Mouse (Mus musculus): Measurements from ENCODE around the gene Cep41. TPM values are rescaled to one million over a fixed set of nuclear protein-coding genes. Genes with fewer than 3 reads are reported as not detected.

Cep41 gene
- total RNA-seq, 2 experiments from 2014 or later = 2.0 to 3.5 TPM

DNA sequence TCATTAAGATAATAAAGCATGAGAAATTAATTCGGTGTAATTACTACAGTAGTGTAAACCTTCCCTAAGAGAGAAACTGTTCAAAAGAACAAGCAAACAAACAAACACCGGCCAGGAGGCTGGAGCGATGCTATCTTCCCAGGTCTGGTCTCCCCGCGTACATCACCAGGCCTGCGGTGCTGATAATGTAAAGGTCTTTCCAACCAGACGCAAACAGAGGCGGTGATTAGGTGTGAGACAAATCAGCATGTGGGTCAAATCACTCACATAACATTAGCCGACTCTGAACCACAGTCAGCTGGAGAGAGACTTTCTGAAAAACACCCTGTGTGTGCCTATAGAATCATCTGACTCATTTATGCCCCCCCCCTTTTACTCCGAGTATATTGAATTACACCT lies 17.8 kb upstream of the Cep41 start:
- no peak for ATAC-seq (ENCODE audit: poor library complexity, severe bottlenecking)

DNA sequence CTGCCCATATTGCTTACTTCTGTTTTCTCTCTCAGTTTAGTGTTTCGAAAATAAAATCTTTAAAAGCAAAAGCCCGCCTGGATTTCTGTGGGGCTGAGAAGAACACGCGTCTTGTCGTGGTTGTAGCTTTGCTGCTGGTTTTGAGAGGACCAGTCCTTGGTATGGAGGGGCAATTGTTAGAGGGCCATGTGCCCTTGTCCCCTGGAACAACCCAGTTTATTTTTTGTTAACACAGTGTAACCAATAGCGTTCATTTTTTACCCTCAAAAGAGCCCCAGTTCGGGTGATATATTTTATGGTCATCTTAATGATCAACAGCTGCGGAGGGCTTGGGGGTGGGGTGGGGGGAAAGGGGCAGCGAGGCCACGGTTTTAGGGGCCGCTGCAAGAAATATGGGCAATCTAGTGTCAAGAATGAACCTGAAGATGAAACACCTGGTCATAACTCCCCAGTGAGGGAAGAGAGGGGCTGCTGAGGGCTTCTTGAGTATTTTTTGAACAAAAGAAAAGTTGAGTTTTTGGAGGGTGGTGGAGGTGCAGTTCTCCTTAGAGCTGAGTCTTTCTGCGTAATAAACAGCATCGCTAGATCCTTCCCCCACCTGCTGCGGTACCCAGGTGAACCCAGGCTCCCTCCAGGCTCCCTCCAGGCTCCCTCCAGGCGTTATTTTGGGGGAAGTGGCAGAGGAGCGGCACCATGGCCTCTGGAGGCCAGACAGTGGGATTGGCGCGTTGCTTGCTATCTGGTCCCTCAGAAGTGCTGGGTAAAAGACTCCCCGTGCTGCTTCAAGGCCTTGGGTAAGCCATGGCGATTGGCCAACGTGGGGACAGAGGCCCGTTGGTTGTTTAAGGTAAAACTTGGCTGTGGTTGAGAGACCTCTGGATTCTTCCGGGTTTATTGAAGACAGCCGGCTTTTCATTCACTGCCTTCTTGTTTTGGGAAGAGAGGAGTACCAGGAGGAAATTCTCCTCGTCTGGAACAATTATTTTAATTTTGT lies 17.1 kb upstream of the Cep41 start:
- no peak for ATAC-seq (ENCODE audit: poor library complexity, severe bottlenecking)

DNA sequence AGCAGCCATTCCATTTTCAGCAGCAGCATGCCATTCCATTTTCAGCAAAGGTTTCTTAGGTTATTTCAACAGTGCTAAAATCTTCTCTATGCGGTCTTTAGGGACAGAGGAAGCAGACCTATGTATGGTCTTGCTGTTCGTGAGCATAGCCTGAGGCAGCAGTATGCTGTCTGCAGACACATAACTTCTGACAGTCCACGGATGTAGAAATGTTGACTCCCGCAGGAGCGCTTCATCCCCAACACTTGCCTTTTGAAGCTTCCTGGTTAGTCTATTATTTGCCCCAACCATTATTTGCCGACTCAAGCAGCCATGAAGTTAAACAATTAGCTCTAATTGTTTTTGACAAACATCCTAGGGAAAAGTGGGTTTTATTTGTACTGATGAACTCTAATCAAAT lies 15.6 kb upstream of the Cep41 start:
- ATAC-seq (ENCODE audit: poor library complexity, severe bottlenecking) = no peak

DNA sequence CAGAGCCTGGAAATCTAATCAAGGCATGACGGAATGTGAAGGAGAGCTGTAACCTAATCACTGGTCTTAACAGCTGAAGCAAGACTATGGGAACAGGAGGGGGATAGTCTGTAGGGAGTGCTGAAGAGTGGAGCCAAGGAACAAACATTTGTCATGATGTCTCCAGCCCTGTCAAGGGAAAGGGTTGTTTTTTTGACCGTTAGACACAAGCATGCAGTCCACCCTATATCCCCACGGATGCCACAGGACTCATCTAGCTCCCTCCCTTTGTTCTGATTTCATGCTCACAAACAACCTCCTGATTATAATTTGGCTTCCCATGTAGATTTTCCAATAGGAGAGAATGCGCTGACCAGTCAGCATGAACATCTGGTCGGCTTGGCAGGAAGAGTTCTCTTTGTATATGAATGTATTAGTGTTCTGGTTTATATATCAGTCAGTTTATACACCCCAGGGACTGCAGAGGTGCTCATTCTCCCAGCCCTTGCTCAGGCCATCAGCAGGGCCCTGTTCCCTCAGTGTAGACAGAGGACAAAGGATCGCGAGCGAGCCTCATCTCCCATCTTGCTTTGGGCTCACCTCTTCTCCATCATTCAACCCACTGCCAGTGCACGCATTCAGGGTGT lies 10.5 kb upstream of the Cep41 start:
- no peak for ATAC-seq (ENCODE audit: poor library complexity, severe bottlenecking)

DNA sequence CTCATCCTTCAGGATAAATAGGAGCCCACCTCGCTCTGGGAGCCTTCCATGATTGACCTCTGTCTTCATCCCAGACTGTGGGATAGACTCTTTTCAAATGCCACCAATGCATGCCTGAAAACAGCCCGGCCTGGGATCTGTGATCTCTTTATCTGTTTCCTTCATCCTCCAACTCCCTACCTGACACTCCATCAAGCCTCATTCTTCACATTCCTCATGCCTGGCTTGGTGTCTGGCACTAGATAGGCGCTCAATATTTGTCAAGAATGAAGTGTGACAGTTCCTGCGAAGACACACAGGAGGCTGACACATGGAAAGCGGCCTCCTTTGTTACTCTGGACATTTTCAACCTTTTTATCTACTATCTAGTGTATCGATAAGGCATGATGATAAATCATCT lies 9.9 kb upstream of the Cep41 start:
- no peak for ATAC-seq (ENCODE audit: poor library complexity, severe bottlenecking)

DNA sequence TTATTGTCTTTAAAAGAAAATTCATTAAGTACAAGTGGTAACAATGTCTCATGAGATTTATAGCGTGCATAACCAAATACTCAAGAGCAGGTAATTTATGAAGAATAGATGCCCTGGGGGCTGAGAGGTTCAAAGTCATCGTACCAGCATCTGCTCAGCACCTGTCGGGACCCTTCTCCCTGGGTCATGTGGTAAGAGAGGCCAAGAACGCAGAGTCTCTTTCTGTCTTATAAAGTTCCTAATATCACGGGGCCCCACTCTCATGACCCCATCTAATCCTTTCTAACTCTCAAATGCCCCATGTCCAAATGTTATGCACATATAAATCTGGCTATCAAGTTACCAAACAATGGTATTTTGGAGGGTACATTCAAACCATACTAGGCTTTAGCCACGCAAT lies 9.3 kb upstream of the Cep41 start:
- no peak for ATAC-seq (ENCODE audit: poor library complexity, severe bottlenecking)

DNA sequence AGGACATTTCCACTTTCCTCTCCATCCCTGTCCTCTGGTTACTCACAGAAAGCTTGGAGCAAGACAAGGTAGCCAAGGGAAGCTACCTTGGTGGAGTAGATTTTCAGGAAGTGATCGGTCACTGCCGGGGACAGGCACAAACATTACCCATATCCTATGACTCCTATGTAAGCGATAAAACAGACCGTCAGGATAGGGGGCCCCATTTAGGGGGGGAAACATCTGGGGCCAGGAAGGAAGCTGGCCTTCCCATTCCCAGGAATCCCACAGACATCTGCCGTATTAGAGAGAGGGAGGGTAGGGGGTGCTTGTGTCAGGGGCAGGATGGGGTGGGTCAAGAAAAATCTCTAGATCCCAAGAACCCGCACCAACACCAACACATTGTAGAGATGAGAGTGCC lies 6.6 kb upstream of the Cep41 start:
- no peak for ATAC-seq (ENCODE audit: poor library complexity, severe bottlenecking)

DNA sequence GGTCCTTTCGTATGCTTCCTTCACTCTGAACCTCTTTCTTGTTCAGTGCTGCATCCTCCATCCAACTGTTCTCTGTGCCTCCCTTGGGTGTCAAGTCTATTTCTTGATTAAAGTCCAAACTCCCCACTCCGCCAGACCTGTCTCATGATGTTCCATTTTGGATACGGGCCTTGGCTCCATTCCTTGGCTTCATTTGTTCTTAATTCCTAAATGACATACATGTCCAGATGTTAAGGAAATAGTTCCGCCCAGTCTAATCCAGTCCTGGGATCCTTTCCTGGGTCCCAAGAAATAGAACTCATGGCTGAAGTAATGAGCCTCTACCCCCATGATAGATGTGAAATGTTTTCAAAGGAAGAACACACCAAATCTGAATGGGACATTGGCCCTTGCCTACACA lies 4.5 kb upstream of the Cep41 start:
- ATAC-seq (ENCODE audit: poor library complexity, severe bottlenecking) = no peak

DNA sequence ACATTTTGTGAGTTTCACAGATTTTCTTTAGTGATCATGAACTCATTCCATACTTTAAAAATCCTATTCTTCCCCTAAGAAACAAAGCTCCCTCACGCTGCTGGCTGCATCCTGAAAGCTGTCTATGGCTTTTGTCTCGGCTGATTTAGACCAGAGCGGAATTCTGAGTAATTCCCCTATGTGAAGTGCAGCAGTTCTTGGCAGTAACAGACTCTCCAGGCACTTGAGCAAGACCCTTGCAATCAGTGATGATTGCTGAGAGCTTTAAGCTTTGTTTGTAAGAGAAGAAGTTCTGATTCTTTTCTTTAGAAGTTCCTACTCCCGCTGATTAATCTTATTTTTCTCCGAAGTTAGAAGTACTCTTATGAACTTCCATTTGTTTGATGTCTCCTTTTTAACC lies 3.9 kb upstream of the Cep41 start:
- ATAC-seq (ENCODE audit: poor library complexity, severe bottlenecking) = no peak

DNA sequence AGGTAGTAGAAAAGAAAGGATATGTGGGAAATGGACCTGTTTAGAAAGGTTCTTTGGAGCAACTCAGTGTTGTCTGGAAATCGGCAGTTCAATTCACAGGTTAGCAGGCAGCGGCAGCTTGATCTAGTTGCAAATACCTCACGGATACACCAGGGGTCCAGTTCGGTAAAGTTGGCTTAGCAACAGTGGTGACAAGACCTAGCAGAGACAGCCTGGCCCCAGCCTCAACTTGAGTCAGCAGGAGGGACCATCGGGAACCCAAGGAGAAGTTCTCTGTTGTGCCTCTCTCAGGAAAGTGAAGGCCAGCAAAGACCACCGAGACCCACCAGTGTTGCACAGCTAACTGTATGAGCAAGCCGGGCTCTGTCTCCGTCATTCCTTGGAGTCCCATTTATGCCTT lies 1.6 kb upstream of the Cep41 start:
- no peak for ATAC-seq (ENCODE audit: poor library complexity, severe bottlenecking)

DNA sequence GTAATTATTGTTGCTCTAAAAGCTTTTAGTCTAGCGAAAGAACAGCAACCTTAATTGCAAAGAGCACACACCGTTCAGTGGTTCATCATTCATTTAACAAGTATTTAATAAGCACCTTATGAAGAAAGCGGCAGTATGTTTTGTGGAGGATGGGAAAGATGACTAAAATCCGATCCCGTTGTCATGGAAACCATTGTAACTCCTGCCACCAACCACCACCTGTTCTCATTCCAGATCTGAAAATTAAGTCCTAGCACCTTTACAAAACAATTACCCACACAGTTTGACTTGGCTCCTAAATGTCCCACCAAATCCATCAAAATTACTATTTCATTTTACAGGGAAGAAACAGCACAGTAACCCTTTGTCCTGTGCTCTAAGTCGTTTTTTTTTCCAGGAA lies 660 bp upstream of the Cep41 start:
- no peak for ATAC-seq (ENCODE audit: poor library complexity, severe bottlenecking)

DNA sequence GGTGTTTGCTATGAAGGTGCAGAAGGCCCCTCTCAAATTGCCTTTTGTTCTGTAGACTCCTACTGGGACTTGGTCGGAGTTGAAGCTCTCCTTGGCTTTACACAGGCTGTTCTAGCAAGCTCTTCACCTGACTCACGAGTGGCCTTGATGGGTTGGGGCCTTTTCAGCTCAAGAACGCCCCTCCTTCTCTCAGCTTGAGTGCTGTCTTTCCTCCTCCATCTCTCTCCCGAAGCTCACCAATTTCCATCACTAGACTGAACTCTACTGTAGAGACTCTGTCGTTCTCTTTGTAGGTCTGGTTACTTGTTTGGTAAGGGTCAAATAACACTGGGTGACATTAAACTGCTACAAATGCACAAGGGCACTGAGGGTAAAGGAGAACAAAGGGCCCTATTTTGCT lies 723 bp downstream of the Cep41 start:
- no peak for ATAC-seq (ENCODE audit: poor library complexity, severe bottlenecking)

DNA sequence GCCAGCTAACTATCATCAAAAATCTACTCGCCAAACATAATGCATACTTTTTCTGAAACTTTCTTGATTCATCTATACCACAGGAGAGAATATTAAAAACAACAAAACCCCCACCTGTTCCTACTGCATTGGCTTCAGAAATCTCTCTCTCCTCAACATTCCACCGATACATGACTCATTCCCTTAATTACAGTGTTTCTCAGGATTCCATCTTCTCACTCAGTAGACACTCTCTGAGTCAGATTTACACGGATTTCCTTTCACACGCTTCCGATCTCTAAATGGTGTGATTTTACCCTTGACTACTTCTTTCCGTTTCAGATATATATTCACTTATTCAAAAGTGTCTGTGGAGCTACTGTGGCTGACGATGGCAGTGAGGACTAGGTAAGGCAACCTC lies 6.4 kb downstream of the Cep41 start:
- ATAC-seq (ENCODE audit: poor library complexity, severe bottlenecking) = no peak

DNA sequence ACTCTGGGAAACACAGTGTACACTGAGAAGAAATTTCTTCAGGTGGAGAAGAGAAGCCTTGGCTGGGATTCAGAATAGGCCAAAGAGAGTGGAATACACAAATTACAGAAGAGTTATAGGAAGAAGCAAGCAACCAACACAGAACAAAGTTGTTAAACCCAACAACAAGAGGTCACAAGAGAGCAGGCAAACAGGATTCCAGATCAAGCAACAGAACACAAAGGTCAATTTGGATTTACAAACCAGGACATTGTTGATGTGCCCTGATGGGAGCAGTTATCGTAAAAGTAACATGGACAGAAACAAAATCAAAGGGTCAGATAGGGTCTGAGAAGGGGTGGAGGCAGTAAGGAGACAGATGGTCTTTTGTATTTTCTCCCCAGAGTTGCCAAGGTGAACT lies 9.0 kb downstream of the Cep41 start:
- no peak for ATAC-seq (ENCODE audit: poor library complexity, severe bottlenecking)

DNA sequence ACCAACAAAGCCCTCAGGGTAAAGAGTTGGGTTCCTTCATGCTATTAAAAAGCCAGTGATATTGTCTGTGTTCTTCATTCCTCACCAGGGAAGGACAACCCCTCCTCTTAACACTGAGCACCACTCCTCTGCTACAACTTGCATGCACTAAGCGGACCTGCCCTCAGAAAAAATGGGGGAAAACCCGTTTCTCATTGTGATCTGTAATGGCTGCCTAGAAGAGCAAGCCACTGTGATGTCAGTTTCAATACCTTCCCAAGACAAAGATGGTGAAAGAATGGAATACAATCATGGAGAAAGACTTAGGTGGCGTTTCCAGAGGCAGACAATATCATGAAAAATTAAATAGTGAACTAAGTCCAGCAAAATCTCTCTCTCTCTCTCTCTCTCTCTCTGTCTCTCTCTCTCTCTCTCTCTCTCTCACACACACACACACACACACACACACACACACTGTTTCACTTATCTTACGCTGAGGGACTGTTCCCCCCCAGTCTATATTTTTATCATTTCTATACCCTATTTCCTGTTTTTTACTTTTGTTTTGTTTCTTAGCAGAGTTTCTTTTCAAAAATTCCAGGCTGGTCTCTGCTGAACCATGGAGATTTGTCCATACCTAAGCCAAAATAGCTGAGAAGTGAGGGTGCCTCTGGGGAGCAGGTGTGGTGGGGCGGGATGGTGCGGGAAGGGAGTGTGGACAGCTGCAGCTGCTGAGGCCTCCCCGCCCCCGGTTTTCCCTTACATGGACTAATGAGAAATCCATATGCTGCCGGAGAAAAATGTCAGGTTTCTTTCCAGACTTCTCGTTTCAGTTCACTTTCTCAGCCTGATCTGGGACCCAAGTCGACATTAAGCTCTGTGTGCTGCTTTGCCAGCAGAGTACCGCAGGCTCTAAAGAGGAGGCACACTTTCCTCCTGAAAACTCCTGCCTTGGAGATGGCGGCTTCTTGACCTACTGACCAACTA lies 11.3 kb downstream of the Cep41 start:
- ATAC-seq (ENCODE audit: poor library complexity, severe bottlenecking) = no peak

DNA sequence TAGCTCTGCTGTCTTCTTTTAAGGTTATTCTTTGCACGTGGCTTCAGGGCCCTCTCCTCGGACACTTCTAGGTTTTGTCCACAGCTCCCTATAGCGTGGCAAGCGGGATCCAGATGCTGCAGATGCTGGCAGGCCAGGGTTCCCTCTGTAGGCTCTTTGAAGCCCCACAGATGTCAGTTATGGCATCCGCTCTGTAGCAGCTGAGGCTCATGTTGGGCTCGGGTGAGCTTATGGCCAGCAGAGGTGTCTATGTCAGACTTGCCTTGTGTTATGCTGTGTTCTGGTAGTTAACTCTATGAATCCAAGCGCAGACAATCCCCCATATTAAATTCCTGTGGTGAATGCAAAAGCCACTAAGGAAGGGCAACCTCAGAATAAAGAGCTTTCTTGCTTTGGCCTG lies 13.1 kb downstream of the Cep41 start:
- no peak for ATAC-seq (ENCODE audit: poor library complexity, severe bottlenecking)

DNA sequence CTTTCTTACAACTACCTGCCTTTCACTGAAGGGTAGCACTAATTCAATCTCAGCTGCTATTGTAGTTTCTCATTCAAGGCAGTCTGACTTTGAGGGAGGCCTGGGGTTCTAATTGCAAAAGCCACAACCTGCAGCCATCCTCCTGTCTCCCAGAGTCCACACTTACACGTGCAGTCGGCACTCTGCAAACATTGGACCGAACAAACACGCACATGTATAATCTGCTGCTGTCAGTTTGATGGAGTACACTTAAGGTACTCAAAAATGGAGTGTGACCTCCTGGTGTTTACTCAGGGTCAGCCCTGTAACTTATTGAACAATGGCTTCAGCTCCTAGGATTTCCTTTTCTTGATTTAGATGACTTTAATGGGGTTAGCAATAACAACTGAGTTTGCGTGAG lies 14.0 kb downstream of the Cep41 start:
- no peak for ATAC-seq (ENCODE audit: poor library complexity, severe bottlenecking)

DNA sequence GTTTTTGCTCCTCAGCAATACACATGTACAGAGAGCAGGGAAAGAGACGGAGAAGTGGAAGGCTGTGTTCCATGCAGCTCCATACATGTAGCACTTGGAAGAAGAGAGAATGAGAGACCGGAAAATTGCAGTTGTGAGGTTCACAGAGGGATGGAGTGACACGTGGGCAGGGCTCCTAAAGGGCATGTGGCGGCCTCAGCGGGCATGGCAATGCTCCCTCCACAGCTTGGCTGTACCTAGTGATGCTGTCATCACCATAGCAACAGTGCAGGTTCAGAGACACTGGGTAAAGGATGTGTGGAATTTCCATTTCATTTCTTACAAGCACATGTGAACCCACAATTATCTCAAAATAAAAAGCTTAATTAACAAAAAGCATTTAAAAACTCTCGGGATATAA lies 15.1 kb downstream of the Cep41 start:
- no peak for ATAC-seq (ENCODE audit: poor library complexity, severe bottlenecking)

DNA sequence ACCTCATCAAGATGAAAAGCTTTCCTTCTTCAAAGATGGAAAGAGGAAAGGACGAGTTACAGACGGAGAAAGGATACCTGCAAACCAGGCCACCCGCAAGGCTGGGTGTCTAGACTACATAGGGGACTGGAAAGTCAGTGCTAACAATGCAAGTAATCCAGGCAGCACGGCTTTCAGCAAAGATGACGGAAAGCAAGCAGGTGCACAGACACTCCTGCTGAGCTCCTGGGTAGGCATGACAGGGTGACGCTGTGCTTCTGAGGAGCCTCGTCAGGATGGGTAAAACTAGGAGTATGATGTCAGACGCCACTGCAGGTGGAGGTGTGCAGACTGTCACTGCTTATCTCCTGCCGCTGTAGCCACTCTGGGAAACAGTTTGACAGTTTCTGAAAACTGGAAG lies 16.0 kb downstream of the Cep41 start:
- no peak for ATAC-seq (ENCODE audit: poor library complexity, severe bottlenecking)

DNA sequence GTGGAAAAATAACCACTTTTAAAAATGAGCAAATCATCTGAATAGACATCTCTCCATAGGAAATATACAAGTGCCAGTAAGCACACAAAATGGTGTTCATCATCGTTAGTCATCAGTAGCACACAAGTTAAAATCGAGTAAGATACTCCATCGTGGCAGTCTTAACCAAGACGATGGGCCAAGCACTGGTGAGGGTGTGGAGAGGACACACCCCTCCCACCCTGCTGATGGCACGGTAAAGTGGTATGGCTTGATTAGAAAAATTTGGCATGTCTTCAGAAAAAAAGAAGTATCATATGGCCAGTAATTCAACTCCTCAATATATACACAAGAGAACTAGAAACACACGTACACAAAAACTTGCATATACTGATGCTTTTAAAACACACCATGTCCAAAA lies 17.0 kb downstream of the Cep41 start:
- no peak for ATAC-seq (ENCODE audit: poor library complexity, severe bottlenecking)

DNA sequence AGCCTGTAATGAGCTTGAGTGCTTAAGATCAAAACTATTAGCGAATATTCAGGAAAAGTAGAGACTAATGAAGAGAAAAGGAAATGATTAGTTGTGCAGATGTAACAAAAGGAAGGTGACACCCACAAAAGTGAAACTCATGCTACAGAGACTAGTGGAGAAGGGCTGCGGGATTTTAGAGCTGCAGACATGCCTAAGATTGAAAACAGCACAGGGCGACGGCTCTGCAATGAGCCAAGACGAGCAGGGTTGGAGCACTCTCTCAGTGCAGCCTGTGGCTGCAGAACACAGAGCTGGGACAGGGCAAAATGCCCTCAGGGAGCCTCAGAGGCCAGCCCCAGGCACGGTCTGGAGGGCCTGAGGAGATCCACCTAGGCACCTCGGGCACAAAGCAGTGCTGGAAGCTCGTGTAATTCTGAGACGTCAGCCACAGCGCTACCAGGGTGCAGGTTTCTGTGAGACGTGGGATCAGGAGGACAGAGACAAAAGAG lies 18.2 kb downstream of the Cep41 start:
- ATAC-seq (ENCODE audit: poor library complexity, severe bottlenecking) = no peak
